8 mouse cellular contexts compared by ENCODE assay signal in the genomic region with DNA sequence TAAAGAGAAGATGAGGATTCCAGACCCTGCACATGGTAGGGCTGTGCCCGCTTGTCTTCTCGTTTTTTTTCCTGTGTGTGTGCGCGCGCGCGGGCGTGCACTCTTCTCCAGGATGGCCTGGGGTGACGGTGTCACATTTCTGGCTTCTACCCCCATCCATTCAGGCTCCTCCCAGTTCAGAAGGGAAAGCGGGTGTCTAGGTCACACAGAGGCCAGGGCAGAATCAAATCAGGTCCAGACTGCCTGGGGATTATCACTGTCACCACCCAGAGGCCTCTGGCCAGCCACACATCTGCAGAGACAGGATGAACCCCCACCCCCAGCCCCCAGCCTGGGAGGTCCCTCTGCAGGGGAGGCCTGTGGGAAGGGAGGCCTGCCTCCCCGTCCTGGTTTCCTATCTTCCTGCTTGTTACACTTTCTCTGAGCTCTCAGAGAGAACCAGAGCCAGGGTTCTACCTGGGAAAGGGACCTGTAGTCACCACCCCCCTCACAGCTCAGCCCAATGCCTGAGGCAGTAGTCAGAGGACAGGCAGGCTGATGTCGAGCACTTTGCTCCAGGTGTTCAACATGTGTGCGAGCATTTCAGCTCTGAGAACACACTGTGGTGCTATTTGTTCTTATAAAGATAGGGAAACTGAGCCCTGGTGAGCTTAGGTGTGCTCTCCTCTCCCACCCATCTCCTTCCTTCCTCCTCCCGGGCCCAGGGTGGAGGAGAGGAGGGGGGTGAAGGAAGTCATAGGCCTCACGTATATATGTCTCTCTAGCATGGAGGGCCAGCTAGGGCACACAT. TPM values are rescaled to one million over a fixed set of nuclear protein-coding genes. Genes with fewer than 3 reads are reported as not detected.
A peak's percentile ranks its signal among the peaks of the same experiment; 100 is the strongest.
DNase-seq lines count a peak whose midpoint lies in the region; ATAC-seq and TF ChIP-seq lines count a peak whose summit lies in the region.
"Had no signal": no experiment of that assay in that cellular context is flagged by ENCODE, and none has a peak within 500 bp of the region (broad histone marks: within the 10 kb centered on the region; RNA-seq: fewer than 3 reads in every experiment).

No protein-coding gene starts in this region.

- peak; percentile 49 for ATAC-seq in heart, postnatal 0 days (ENCODE audit: insufficient read depth, low read depth)
- ATAC-seq in limb, embryonic 15.5 days (ENCODE audit: insufficient number of reproducible peaks, low FRiP score, low TSS enrichment, low read depth), result no peak
- ATAC-seq in frontal cortex, adult (ENCODE audit: low TSS enrichment), result no peak

- no peak for TF ChIP-seq EP300 in heart, postnatal 0 days (IDR thresholded peaks at IDR 0.05; ENCODE audit: low read depth)

- no peaks in the 10 kb centered on the region for H3K36me3 ChIP-seq in E14TG2a.4 (ENCODE audit: insufficient read depth, low read length)
- no peaks in the 10 kb centered on the region for H3K36me3 ChIP-seq in heart, postnatal 0 days (replicated peaks; ENCODE audit: control insufficient read depth, insufficient read depth, low read length)
- H3K36me3 ChIP-seq in limb, embryonic 15.5 days, result peaks cover 11% of the 10 kb centered on the region

- WGBS in heart, postnatal 0 days, result 11% methylated on average over 15 of the region's 15 CpGs
- 12% methylated on average over 15 of the region's 15 CpGs for WGBS in limb, embryonic 15.5 days

- peak overlapping the region; percentile 18; the same call in 1 of the 2 replicates for H3K27ac ChIP-seq in heart, postnatal 0 days (ENCODE audit: low read depth)
- H3K27ac ChIP-seq in limb, embryonic 15.5 days, result peak overlapping the region; percentile 94

- peak overlapping the region; percentile 76 for H3K4me3 ChIP-seq in E14TG2a.4 (replicated peaks; ENCODE audit: low read length)
- H3K4me3 ChIP-seq in heart, postnatal 0 days (ENCODE audit: low read depth, low read length), result no peak overlapping the region
- peak overlapping the region; percentile 4; the same call in 1 of the 2 replicates for H3K4me3 ChIP-seq in limb, embryonic 15.5 days

- peak overlapping the region; percentile 4; the same call in 1 of the 2 replicates for H3K4me2 ChIP-seq in heart, postnatal 0 days (ENCODE audit: low read depth, low read length)
- peak overlapping the region; percentile 82 for H3K4me2 ChIP-seq in limb, embryonic 15.5 days

- TF ChIP-seq CTCF in E14TG2a.4 (conservative IDR thresholded peaks at IDR 0.05; ENCODE audit: low read length), result no peak
- TF ChIP-seq CTCF in heart, postnatal 0 days (IDR thresholded peaks at IDR 0.05; ENCODE audit: low read depth), result no peak

- peaks cover 64% of the 10 kb centered on the region for H3K4me1 ChIP-seq in E14TG2a.4 (replicated peaks; ENCODE audit: low read depth, low read length)
- H3K4me1 ChIP-seq in heart, postnatal 0 days (ENCODE audit: control insufficient read depth, insufficient read depth), result peaks cover 13% of the 10 kb centered on the region
- peaks cover 93% of the 10 kb centered on the region for H3K4me1 ChIP-seq in limb, embryonic 15.5 days

- peak; percentile 59 for DNase-seq in MN1 (ENCODE audit: low spot score)
- DNase-seq in heart, postnatal 0 days (ENCODE audit: low spot score), result peak; percentile 57
- no peak for DNase-seq in cerebellum, postnatal 25 days
- DNase-seq in layer of hippocampus, postnatal 36 days, result no peak
- DNase-seq: gastrocnemius, postnatal 25 days had no signal

- no peaks in the 10 kb centered on the region for H3K9me3 ChIP-seq in E14TG2a.4 (ENCODE audit: low read length)
- H3K9me3 ChIP-seq in heart, postnatal 0 days (replicated peaks; ENCODE audit: control insufficient read depth, low read length), result no peaks in the 10 kb centered on the region
- H3K9me3 ChIP-seq in limb, embryonic 15.5 days, result no peaks in the 10 kb centered on the region

- peaks cover 88% of the 10 kb centered on the region for H3K27me3 ChIP-seq in E14TG2a.4 (ENCODE audit: insufficient read depth, low read length)
- peaks cover 31% of the 10 kb centered on the region for H3K27me3 ChIP-seq in heart, postnatal 0 days (ENCODE audit: control insufficient read depth, insufficient read depth, low read length)
- peaks cover 31% of the 10 kb centered on the region for H3K27me3 ChIP-seq in limb, embryonic 15.5 days

- H3K9ac ChIP-seq in heart, postnatal 0 days (replicated peaks; ENCODE audit: low read depth, low read length), result no peak overlapping the region
- no peak overlapping the region for H3K9ac ChIP-seq in limb, embryonic 15.5 days

RNA-seq across cellular contexts. Expression of a gene that starts 2.7 kb away (rescaled TPM):
- total RNA-seq in heart, postnatal 0 days (2014; rRNA removed; ENCODE audit: low replicate concordance), result 16.0 and 23.5 TPM in 2 replicates
- polyA plus RNA-seq in heart, postnatal 0 days (2015; fragmentation: Nextera tagmentation; extraction: Ambion mirVana), result 0.60 and 0.97 TPM in 2 replicates
- polyA plus RNA-seq in limb, embryonic 15.5 days (2015; fragmentation: Nextera tagmentation; extraction: Ambion mirVana), result 3.3 and 3.9 TPM in 2 replicates
- 1 to 10 TPM; 1.1 to 2.6 TPM for total RNA-seq in layer of hippocampus, postnatal 36 days (2021)

RNA-seq across cellular contexts. Expression of a gene that starts 45.5 kb away (rescaled TPM):
- total RNA-seq in heart, postnatal 0 days (2014; rRNA removed; ENCODE audit: low replicate concordance), result 14.3 and 17.1 TPM in 2 replicates
- polyA plus RNA-seq in heart, postnatal 0 days (2015; fragmentation: Nextera tagmentation; extraction: Ambion mirVana), result 40.7 and 42.0 TPM in 2 replicates
- polyA plus RNA-seq in limb, embryonic 15.5 days (2015; fragmentation: Nextera tagmentation; extraction: Ambion mirVana), result 97.7 and 99.5 TPM in 2 replicates
- total RNA-seq in layer of hippocampus, postnatal 36 days (2021), result 10 to 100 TPM; 67.8 to 74.8 TPM

Comparison
In these comparisons a context has a peak if more than half of its experiments do, and no peak if none do; other contexts are left out.
1. DNase-seq: peak in MN1 (single experiment) and heart, postnatal 0 days (single experiment); none in cerebellum, postnatal 25 days (0 of 2) and layer of hippocampus, postnatal 36 days (0 of 2).